Mouse (Mus musculus): ENCODE data around the gene Npas2. TPM values are rescaled to one million over a fixed set of nuclear protein-coding genes. Genes with fewer than 3 reads are reported as not detected.
A peak's percentile ranks its signal among the peaks of the same experiment; 100 is the strongest.

The Npas2 gene
- polyA plus RNA-seq, 1 experiment from 2014 or later, result 9.8 TPM

DNA sequence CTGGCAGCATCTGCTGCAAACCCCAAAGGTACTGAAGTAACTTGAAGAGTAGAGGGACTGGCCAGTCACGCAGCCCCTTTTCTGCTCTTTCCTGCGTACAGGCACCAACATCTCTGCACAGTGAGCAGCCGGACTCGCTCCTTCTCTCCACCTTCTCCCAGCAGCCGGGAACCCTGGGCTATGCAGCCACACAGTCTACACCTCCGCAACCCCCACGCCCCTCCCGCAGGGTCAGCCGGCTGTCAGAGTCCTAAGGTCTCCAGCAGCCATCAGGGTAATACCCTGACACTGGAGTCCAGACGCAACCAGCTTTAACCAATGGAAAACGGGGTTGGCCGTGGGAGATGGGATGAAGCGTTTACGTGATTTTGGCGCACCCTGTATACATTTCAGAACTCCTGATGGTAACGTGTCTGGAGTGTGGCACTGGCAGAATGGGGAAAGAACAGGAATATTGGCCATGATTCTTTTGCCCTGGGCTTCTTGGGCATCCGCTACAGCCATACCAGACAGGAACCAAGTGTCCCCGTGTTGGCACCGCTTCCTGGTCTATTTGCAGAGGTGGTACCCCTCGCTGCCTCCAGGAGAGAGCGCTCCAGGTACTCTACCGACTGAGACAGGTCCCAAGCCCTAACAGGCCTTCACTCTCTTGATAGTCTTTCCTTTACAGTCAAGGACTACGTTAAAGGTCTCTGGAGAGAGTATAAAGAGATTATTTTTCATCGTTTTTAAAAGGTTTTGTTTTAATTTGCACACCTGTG, 168.4 kb downstream of the Npas2 start:
- no peak for TF ChIP-seq CTCF (IDR thresholded peaks at IDR 0.05)
- ATAC-seq (no peak), DNase-seq (ENCODE audit: low read depth, low spot score) (no peak)
- H3K27me3 ChIP-seq, result no peaks in the 10 kb centered on the region
- CTCF ChIA-PET, result no interaction called here
- POLR2A ChIA-PET, result no interaction called here
- in situ Hi-C loops (cut with MboI; ENCODE audit: low pct_unique_long_range_greater_than_20kb), result no loop called here

DNA sequence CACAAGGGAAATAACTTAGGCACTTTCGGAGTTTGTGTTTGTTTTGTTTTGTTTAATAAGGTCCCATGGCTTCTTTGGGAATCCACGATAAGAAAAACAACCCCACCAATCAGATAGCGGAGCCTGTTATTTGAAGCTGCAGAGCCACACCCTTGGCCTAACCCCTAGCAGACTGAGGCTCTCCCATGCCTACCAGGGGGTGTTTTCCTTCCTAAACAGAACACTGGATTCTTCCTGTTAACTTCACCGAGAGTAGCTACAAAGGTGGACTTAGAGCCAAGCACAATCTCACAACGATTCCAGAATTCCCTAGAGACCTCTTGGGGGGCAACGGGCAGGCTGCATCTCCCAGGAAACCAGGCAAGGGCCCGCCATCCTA, 169.0 kb downstream of the Npas2 start:
- POLR2A ChIA-PET, result interaction anchor here (0.6 kb wide), 1 partner anchor 154 kb away, joined by 4 read pairs; no protein-coding TSS in a partner anchor
- CTCF ChIA-PET, result no interaction called here
- ATAC-seq, result no peak
- DNase-seq (ENCODE audit: low read depth, low spot score), result no peak
- H3K27me3 ChIP-seq, result no peaks in the 10 kb centered on the region
- TF ChIP-seq CTCF (IDR thresholded peaks at IDR 0.05), result no peak
- in situ Hi-C loops (cut with MboI; ENCODE audit: low pct_unique_long_range_greater_than_20kb), result no loop called here

DNA sequence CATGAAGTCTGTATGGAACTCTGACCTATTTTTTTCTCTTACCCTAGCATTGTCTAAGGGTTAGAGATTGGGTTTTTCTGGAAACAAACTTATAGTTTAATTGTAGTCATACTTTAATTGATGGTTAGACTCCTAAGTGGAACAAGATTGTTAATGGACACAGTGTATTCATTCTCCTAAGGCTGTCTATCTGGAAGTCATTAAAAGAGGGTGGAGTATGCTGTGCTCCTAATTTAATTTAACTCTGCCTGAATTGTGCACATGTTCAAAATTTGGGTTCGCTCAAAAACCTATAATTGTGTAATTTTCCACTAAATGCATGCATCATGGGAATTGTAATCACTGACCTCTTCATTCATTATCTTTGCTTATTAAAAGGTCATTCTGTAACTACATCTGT, 172.0 kb downstream of the Npas2 start:
- no peak for ATAC-seq
- DNase-seq (ENCODE audit: low read depth, low spot score), result no peak
- ChIA-PET CTCF (no interaction called here), POLR2A (interaction anchor here (0.7 kb wide), 1 partner anchor 351 kb away, joined by 3 read pairs; no protein-coding TSS in a partner anchor)
- no peak for TF ChIP-seq CTCF (IDR thresholded peaks at IDR 0.05)
- in situ Hi-C loops (cut with MboI; ENCODE audit: low pct_unique_long_range_greater_than_20kb), result no loop called here
- no peaks in the 10 kb centered on the region for H3K27me3 ChIP-seq

DNA sequence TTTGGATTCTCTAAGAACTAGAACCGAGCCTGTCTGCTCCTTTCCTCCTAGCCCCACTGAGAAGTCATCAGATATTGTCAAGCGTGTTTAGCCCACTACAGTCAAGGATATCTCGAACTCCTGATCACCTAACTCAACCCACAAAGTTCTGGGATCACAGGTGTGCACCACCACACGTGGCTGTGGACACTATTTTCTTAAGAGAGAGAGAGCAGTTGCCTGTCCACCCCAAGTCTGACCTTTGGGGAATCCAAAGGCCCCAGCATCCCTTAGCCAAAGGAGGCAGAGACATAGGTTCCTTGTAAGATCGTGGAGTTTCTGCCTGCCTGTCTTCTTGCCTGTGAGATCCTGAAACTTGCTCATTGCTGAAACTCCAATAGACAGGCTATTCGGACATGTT, 173.5 kb downstream of the Npas2 start:
- no peak for ATAC-seq

DNA sequence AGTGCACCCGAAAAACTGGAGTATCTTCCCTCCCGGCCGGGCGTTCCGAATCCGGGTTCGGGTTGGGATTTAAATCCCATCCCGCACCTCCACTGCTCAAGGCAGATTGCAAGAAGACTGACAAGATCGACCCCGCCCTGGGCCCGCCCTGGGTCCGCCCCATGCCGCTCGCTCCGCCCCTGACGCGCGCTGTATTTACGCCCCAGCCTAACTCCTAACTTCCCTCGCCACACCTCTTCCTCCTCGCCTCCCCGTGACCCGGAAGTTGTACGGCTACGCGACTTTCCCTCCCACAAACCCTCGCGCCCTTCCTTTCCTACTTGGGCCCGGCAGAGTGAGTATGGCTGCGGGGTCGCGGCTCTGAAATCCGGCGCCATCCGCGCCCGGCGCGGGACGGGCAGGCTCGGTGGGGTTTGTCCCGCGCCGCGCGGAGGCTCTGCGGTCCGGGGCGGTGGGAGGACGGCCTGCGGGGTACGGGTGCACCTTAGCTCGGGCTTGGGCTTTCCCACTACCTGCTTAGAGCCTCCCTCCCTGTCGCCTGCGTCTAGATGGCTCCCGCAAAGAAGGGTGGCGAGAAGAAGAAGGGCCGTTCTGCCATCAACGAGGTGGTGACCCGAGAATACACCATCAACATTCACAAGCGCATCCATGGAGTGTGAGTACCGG, 174.2 kb downstream of the Npas2 start, which contains the start of gene Rpl31:
TSS of gene Rpl31 (plus strand) at position 242 of the 666 bp plus-strand sequence.
- DNase-seq (ENCODE audit: low read depth, low spot score) (peak; percentile 46), ATAC-seq (peak; percentile 97)
- ChIA-PET POLR2A (no interaction called here), CTCF (no interaction called here)
- no peaks in the 10 kb centered on the region for H3K27me3 ChIP-seq
- TF ChIP-seq CTCF (IDR thresholded peaks at IDR 0.05), result no peak
- in situ Hi-C loops (cut with MboI; ENCODE audit: low pct_unique_long_range_greater_than_20kb), result no loop called here

More for the DNA sequence above, 173.5 kb downstream of the Npas2 start:
- DNase-seq (ENCODE audit: low read depth, low spot score), result no peak
- TF ChIP-seq CTCF (IDR thresholded peaks at IDR 0.05), result no peak
- no peaks in the 10 kb centered on the region for H3K27me3 ChIP-seq
- POLR2A ChIA-PET, result interaction anchor here (0.6 kb wide), 1 partner anchor 8 kb away, joined by 4 read pairs; no protein-coding TSS in a partner anchor
- CTCF ChIA-PET, result no interaction called here
- in situ Hi-C loops (cut with MboI; ENCODE audit: low pct_unique_long_range_greater_than_20kb), result no loop called here

DNA sequence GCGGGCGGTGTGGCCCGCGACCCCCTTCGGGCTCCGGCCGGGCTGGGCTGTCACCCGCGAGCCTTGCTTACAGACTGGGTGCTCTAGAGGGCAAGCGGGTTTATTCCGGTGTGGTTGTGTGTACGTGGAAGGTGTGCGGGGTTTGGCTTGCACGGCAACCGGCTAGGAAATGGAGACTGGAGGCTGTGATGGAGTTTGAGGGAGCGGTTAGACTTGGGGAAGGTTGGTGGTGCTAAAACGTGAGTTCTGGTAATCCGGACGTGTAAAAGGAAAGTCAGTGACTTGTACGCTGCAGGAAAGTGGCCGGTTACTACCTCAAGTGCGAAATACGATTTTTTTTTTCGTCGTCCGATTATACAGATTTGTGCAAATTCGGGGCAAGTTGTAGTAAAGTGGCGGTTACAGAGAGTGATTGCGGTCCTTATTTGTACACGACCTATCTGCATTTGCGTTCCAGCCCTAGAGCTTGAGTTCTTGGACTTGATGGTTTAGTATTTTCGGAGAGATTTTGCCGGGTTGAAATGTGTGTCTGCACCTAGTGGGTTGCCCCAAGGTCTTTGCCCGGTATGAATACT, 174.8 kb downstream of the Npas2 start:
- ChIA-PET CTCF (no interaction called here), POLR2A (interaction anchor here (0.9 kb wide), 1 partner anchor 110 kb away, joined by 3 read pairs; the partner anchor contains the start of gene Tbc1d8)
- in situ Hi-C loops (cut with MboI; ENCODE audit: low pct_unique_long_range_greater_than_20kb), result no loop called here
- TF ChIP-seq CTCF (IDR thresholded peaks at IDR 0.05), result no peak
- DNase-seq (ENCODE audit: low read depth, low spot score) (no peak), ATAC-seq (peak; percentile 24)
- no peaks in the 10 kb centered on the region for H3K27me3 ChIP-seq

DNA sequence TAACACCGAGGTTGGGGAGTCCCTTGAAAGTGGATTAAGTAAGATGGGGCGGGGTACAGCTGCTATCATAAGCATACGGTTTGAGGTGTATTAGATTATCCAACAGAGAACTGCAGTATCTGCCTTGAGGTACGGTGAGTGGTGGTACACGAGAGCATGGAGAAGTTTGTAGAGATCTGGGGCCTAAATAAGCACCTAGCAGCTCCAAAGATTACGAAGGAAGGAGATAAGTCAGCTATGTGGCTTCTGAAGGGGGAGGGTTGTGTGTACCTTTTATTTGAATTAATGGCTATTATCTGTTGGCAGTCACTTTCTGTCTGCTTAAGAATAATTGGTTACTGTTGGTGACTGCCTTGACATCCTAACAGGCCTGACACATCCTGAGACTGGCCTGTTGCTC, 176.9 kb downstream of the Npas2 start:
- in situ Hi-C loops (cut with MboI; ENCODE audit: low pct_unique_long_range_greater_than_20kb), result no loop called here
- TF ChIP-seq CTCF (IDR thresholded peaks at IDR 0.05), result no peak
- no peaks in the 10 kb centered on the region for H3K27me3 ChIP-seq
- POLR2A ChIA-PET, result no interaction called here
- ATAC-seq, result no peak
- no peak for DNase-seq (ENCODE audit: low read depth, low spot score)
- CTCF ChIA-PET, result no interaction called here

DNA sequence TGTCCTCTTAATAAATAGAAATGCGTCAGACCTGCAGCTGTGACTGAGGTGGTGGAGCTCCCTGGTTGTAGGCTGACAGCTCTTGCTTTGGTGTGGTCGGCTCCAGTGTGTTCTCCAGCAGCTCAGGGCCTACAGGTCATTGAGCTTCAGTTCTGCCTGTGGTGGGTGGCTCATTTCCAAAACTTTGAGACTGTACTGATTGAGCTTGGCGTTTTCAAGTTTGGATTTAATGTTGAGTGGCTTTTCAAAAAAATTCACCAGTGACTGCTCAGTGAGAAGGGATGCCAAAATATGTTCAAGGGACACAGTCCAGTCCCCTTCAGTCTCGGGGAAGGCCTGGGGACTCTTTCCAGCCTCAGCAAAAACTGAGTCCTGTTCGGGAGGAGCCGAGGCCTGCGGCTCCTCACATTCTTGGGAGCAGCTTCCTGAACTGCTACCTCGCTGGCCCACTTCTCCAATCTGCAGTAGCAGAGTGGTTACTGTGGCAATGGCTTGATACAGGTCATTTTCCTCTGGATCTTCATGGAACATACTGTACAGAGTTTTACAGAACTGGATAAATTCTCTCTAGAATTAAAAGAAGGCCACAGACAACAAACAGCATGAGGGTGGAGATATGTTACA, 178.8 kb downstream of the Npas2 start:
- ATAC-seq (no peak), DNase-seq (ENCODE audit: low read depth, low spot score) (no peak)
- ChIA-PET POLR2A (interaction anchor here (0.8 kb wide), 1 partner anchor 23 kb away, joined by 3 read pairs; no protein-coding TSS in a partner anchor), CTCF (no interaction called here)
- H3K27me3 ChIP-seq, result no peaks in the 10 kb centered on the region
- no peak for TF ChIP-seq CTCF (IDR thresholded peaks at IDR 0.05)
- in situ Hi-C loops (cut with MboI; ENCODE audit: low pct_unique_long_range_greater_than_20kb), result no loop called here

DNA sequence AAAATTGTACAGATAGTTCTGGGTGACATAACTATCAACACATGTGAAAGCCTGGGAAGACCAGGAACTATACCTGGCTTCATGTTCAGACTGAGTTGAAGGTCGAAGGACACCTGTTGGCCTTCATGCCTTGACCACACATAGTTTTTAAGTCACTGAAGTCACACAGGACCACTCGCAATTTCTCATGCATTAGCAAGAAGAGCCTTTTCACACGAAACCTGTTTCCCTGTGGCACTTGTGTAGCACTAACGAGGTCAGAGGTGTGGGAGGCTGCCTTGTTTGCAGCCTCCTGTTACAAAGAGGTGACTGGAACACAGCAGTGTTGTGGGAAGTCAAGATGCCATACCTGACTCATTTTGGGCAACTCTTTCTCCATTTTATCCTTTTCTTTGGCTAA, 179.8 kb downstream of the Npas2 start:
- in situ Hi-C loops (cut with MboI; ENCODE audit: low pct_unique_long_range_greater_than_20kb), result no loop called here
- POLR2A ChIA-PET, result interaction anchor here (0.6 kb wide), 1 partner anchor 16 kb away, joined by 3 read pairs; no protein-coding TSS in a partner anchor
- CTCF ChIA-PET, result interaction anchor here (1.1 kb wide), 1 partner anchor 362 kb away, joined by 4 read pairs; no protein-coding TSS in a partner anchor
- DNase-seq (ENCODE audit: low read depth, low spot score) (no peak), ATAC-seq (no peak)
- H3K27me3 ChIP-seq, result no peaks in the 10 kb centered on the region
- no peak for TF ChIP-seq CTCF (IDR thresholded peaks at IDR 0.05)

DNA sequence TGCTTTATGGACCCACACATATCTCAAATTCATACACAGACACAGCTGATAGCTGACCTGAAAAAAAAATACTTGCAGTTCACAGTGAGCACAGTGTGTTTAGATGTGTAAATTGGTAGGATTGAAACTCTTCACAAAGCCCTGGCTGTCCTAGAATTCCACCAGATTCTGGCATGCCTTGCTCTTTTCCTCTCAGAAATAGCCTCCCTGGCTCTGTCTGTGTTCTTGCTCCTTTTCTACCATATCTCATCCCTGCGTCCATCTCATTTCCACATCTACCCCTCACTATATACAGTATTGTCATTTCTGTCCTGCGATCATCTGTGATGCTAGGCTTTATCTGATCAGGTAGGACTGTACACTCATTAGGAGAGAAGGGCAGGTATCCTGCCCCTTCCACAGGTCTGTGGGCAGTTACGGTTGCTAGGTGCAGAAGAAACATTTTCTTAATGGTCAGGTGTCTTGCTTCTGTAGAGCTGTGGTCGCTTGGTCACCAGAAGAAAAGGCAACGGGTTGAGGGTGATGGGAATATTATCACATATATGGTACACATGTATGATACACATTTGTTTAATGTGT, 180.8 kb downstream of the Npas2 start:
- ChIA-PET POLR2A (interaction anchor here (0.6 kb wide), 3 partner anchors 7 to 1562 kb away, joined by 3 to 6 read pairs (median 4); no protein-coding TSS in a partner anchor), CTCF (interaction anchor here (0.9 to 2.0 kb wide), 3 partner anchors 16 to 363 kb away, joined by 3 to 4 read pairs (median 4); no protein-coding TSS in a partner anchor)
- no peaks in the 10 kb centered on the region for H3K27me3 ChIP-seq
- in situ Hi-C loops (cut with MboI; ENCODE audit: low pct_unique_long_range_greater_than_20kb), result no loop called here
- DNase-seq (ENCODE audit: low read depth, low spot score) (no peak), ATAC-seq (no peak)
- no peak for TF ChIP-seq CTCF (IDR thresholded peaks at IDR 0.05)

Measured in Patski (cell line).